Mouse (Mus musculus): ENCODE data around the gene Bag6.

DNA sequence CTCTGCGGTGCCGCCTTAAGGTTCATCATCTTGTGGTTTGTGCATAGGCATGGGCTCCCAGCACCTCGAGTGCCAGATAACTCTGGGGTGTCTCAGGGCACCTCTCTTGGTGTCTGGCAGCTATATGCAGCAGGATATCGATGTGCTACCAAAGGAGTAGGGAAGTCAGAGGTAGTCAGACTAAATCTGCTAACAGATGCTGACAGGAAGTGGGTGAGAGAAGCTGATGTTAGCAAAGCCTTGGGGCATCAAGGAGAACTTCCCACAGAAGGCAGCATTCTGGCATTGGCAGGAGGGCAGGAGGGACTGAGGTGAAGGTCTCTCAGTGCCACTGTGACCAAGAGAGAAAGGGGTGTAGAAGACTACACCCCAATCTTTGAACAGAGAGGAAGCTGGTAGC is 55.1 kb downstream of the Bag6 start:
- TF ChIP-seq CTCF (IDR thresholded peaks at IDR 0.05) (no peak), POLR2A (IDR thresholded peaks at IDR 0.05; ENCODE audit: insufficient read depth, low read depth, low read length) (no peak)
